Mouse (Mus musculus) heart, embryonic 11.5 days (tissue): ENCODE data around the gene Gm17416. TPM values are rescaled to one million over a fixed set of nuclear protein-coding genes. Genes with fewer than 3 reads are reported as not detected.

ENCODE experiments used
- ATAC-seq: fragments of 200-750 bp; cut with Nextera tagmentation; replicated peaks from 2 replicates; pipeline ENCODE4 v1.8.0; 2017; ENCODE audit warnings: moderate library complexity; ENCODE audit not compliant: insufficient number of reproducible peaks, low FRiP score, low TSS enrichment
- H3K27ac ChIP-seq: fragments of 300-500 bp; sonication (generic); 2 replicates; pipeline ENCODE4 v1.5.1; 2014; ENCODE audit warnings: mild to moderate bottlenecking, low read depth, low read length
- H3K27me3 ChIP-seq: fragments of 300-500 bp; sonication (generic); 2 replicates; pipeline ENCODE4 v1.6.1; 2014; ENCODE audit warnings: mild to moderate bottlenecking, low read length, mixed read lengths; ENCODE audit not compliant: control insufficient read depth, insufficient read depth
- H3K36me3 ChIP-seq: fragments of 300-500 bp; sonication (generic); 2 replicates; pipeline ENCODE4 v1.6.1; 2014; ENCODE audit warnings: mild to moderate bottlenecking, low read length, moderate library complexity, mixed read lengths; ENCODE audit not compliant: control insufficient read depth, insufficient read depth
- H3K4me1 ChIP-seq: fragments of 300-500 bp; sonication (generic); 2 replicates; pipeline ENCODE4 v1.6.1; 2014; ENCODE audit warnings: low read length; ENCODE audit not compliant: control insufficient read depth, insufficient read depth
- H3K4me2 ChIP-seq: fragments of 300-500 bp; sonication (generic); 2 replicates; pipeline ENCODE4 v1.6.1; 2014; ENCODE audit warnings: mild to moderate bottlenecking, moderate library complexity
- H3K4me3 ChIP-seq: fragments of 300-500 bp; sonication (generic); 2 replicates; pipeline ENCODE4 v1.5.1; 2014; ENCODE audit warnings: low read depth, low read length
- H3K9ac ChIP-seq: fragments of 300-500 bp; sonication (generic); 2 replicates; pipeline ENCODE4 v1.6.1; 2014; ENCODE audit warnings: mild to moderate bottlenecking, low read depth, low read length, moderate library complexity
- H3K9me3 ChIP-seq: fragments of 300-500 bp; sonication (generic); replicated peaks from 2 replicates; pipeline ENCODE4 v1.6.1; 2016; ENCODE audit warnings: low read length; ENCODE audit not compliant: control insufficient read depth
- WGBS: fragments of 180-500 bp; shearing (Covaris S2); extraction: QIAGEN DNeasy Blood & Tissue Kit; methylation state at CpG from one replicate; pipeline ENCODE4 v1.1.7; 2014; ENCODE audit not compliant: insufficient replicate concordance; 5-methylcytosine and 5-hydroxymethylcytosine counted together
- polyA plus RNA-seq: library from polyadenylated mRNA; unstranded; fragments of >200 nt; fragmentation: Nextera tagmentation; extraction: Ambion mirVana; gene quantifications from 2 replicates; pipeline ENCODE4 v1.2.1, GENCODE M21; 2014

Gene Gm17416
- polyA plus RNA-seq, 1 experiment from 2014 or later = not detected

DNA sequence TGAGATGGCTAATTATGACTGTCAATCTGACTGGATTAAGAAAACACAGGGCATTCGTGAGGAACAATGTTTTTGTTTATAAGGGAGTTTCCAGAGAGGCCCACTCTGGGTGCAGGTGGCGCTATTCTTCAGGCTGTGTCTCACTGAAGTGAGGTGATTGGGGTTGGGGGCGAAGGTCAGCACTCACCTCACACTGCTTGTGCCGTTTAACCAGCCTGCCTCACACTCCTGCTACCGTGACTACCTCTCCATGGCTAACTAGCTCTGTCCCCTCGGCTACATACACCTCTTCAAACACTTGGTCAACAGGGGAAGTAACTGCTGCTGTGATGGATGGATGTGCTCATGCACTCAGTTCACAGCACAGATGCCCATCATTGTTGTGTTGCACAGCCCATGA, 19.9 kb downstream of the Gm17416 start:
- Histone ChIP-seq H3K9ac (no peak overlapping the region), H3K27ac (no peak overlapping the region), H3K27me3 (no peaks in the 10 kb centered on the region), H3K9me3 (no peaks in the 10 kb centered on the region), H3K4me2 (no peak overlapping the region), H3K36me3 (no peaks in the 10 kb centered on the region), H3K4me1 (no peaks in the 10 kb centered on the region), H3K4me3 (no peak overlapping the region)
- WGBS = 51% methylated on average over 6 of the region's 6 CpGs
- ATAC-seq = no peak

DNA sequence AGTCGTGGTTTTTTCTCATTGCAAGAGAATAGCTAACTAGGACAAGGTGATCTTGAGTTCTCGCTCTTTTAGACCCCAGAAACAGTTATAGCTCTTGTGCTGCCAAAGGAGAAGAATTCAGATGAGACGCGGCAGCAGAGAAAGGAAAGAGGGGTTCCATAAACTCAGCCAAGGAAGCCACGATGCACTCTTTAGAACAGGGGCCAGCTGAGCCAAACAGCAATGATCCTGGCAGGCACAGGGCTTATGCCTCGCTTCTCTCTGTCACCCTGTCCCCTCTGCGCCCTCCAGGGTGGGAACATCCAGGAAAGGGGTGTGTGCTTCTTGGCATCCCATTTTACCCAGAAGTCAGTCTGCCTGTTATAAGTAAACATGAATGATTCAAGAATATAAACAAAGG, 30.2 kb downstream of the Gm17416 start, which contains the start of gene Defb45:
Defb45 (minus strand) TSS at position 101 of the 400 bp plus-strand sequence.
- no peak within 1 kb of the TSS for H3K9ac ChIP-seq
- no peaks in the 10 kb centered on the region for H3K27me3 ChIP-seq
- H3K9me3 ChIP-seq = no peaks in the 10 kb centered on the region
- 59% methylated on average over 7 of the region's 7 CpGs for WGBS
- no peak within 1 kb of the TSS for H3K27ac ChIP-seq
- H3K4me1 ChIP-seq = no peaks in the 10 kb centered on the region
- no peaks in the 10 kb centered on the region for H3K36me3 ChIP-seq
- no peak within 1 kb of the TSS for H3K4me3 ChIP-seq
- ATAC-seq = no peak
- no peak within 1 kb of the TSS for H3K4me2 ChIP-seq

DNA sequence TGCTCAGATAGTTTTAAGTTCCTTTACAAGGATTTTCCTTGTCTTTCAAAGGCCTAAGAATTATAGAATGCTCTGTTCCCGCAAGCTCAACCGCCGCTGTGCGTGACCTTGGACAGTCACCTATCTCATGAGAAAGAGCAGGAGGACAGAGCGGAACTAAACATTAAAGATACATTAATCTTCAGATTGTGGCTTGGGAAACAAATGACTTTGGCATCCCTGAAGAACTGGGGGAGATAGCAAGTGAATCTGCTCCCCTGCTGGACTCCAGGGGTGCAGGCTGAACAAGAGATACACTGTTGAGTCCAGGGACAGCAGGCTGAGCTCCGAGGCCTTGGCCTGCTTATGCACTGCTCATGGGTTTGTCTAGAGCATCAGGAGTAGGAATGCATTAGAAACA, 30.9 kb downstream of the Gm17416 start:
- Histone ChIP-seq H3K4me1 (no peaks in the 10 kb centered on the region), H3K4me3 (no peak overlapping the region), H3K4me2 (no peak overlapping the region), H3K9me3 (no peaks in the 10 kb centered on the region), H3K9ac (no peak overlapping the region), H3K36me3 (no peaks in the 10 kb centered on the region), H3K27ac (no peak overlapping the region), H3K27me3 (no peaks in the 10 kb centered on the region)
- 79% methylated on average over 6 of the region's 6 CpGs for WGBS
- ATAC-seq = no peak

DNA sequence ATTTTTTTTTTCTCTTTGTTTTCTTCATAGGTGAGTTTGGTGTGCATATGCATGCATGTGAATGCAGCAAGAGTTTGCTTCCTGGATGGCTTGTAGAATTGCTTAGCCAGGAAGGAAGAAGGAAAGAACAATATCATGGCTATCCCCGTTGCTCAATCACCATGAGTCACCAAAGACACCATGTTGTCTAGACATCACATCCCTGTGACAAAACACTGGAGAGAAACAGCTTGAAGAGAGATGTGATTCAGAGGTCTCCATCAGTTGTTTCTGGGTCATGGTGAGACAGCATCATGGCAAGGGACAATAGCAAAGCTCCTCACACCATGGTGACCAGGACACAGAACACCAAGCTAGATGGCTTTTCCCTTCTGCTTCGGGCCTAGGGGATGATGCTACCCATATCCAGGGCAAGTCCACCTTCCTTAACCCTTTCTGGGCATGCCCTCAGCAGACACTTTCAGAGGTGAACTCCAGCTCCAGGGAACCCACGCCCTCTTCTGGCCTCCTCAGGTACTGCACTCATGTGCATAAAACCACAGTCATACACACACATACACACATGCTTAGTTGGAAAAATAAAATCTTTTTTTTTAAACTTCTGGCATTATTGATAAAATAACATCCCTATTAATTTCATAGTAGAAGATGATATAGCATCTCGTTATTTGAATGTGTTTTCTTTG, 32.3 kb downstream of the Gm17416 start:
- WGBS = 61% methylated on average over 4 of the region's 4 CpGs
- Histone ChIP-seq H3K9ac (no peak overlapping the region), H3K4me3 (no peak overlapping the region), H3K36me3 (no peaks in the 10 kb centered on the region), H3K27ac (no peak overlapping the region), H3K9me3 (no peaks in the 10 kb centered on the region), H3K27me3 (no peaks in the 10 kb centered on the region), H3K4me1 (no peaks in the 10 kb centered on the region), H3K4me2 (no peak overlapping the region)
- ATAC-seq = no peak

DNA sequence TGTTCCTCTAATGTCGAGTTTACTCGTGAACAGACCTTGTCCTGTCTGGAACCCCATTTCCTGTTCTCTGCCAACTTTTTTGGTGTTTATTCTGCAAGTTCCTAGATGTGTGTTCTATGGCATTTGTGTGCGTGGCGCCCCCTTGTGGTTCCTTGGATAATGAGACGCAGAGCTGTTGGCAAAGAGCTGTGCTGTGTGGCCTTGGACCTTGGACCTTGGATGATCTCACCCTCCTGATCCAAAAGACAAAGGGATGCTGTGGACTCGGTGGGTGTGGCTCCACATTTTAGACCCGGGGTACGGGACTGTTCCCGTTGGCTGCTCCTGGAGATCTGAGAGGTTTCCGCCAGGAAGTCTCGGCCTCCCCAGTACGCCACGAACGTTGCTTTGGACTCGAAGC, 34.9 kb downstream of the Gm17416 start, which contains the start of gene Defb36:
Defb36 (plus strand) TSS at position 271 of the 400 bp plus-strand sequence.
- WGBS = 79% methylated on average over 15 of the region's 15 CpGs
- H3K9me3 ChIP-seq = no peaks in the 10 kb centered on the region; the same call in 1 of the 2 replicates
- ATAC-seq = no peak
- H3K4me1 ChIP-seq = no peaks in the 10 kb centered on the region
- H3K27me3 ChIP-seq = no peaks in the 10 kb centered on the region
- no peaks in the 10 kb centered on the region for H3K36me3 ChIP-seq
- no peak within 1 kb of the TSS for H3K4me2 ChIP-seq
- no peak within 1 kb of the TSS for H3K4me3 ChIP-seq
- no peak within 1 kb of the TSS for H3K9ac ChIP-seq
- no peak within 1 kb of the TSS for H3K27ac ChIP-seq

DNA sequence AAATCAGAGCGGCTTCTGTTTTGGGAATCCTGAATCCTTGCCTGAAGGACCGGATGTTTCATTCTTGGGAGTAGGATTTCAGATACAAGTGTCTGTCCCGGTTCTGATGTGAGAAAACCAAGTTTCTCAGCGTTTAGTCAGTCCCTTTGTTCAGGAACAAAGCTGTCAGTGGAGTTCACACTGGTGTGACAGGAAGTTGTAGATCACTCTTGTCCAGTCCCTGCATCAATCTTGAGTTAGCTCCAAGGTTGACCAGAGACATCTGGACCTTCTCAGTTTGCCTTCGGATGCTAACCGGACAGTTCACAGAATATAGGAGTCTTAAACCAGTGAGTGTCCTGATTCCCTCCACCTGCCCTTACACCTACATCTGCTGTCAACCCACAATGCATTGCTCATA, 38.6 kb downstream of the Gm17416 start:
- 53% methylated on average over 6 of the region's 6 CpGs for WGBS
- H3K4me1 ChIP-seq = no peaks in the 10 kb centered on the region; the same call in 1 of the 2 replicates
- no peaks in the 10 kb centered on the region; the same call in 1 of the 2 replicates for H3K9me3 ChIP-seq
- H3K4me3 ChIP-seq = no peak overlapping the region
- no peak overlapping the region for H3K4me2 ChIP-seq
- H3K36me3 ChIP-seq = no peaks in the 10 kb centered on the region
- H3K9ac ChIP-seq = no peak overlapping the region
- H3K27ac ChIP-seq = no peak overlapping the region
- no peaks in the 10 kb centered on the region for H3K27me3 ChIP-seq
- ATAC-seq = no peak

DNA sequence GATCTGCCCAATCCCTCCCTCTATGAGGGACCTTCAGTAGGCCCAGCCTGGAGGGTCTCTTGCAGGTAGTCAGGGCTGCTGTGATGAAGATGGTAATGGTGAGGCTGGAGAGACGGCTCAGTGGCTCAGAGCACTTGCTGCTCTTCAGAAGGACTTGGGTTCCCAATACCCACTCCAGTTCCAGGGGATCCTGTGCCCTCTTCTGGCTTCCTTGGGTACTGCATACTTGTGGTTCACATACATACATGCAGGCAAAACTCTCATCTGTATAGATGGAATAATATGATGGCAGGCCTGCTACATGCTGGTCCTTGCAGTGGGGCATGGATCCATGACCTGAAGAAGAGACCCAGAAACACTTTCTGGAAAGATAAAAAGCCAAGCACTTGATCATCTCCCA, 39.6 kb downstream of the Gm17416 start:
- H3K27me3 ChIP-seq = no peaks in the 10 kb centered on the region
- H3K4me2 ChIP-seq = no peak overlapping the region
- H3K4me1 ChIP-seq = no peaks in the 10 kb centered on the region; the same call in 1 of the 2 replicates
- no peak overlapping the region for H3K9ac ChIP-seq
- no peak overlapping the region for H3K4me3 ChIP-seq
- no peak for ATAC-seq
- no peak overlapping the region for H3K27ac ChIP-seq
- H3K36me3 ChIP-seq = no peaks in the 10 kb centered on the region
- 68% methylated on average over 1 of the region's 1 CpGs for WGBS
- H3K9me3 ChIP-seq = no peaks in the 10 kb centered on the region; the same call in 1 of the 2 replicates

DNA sequence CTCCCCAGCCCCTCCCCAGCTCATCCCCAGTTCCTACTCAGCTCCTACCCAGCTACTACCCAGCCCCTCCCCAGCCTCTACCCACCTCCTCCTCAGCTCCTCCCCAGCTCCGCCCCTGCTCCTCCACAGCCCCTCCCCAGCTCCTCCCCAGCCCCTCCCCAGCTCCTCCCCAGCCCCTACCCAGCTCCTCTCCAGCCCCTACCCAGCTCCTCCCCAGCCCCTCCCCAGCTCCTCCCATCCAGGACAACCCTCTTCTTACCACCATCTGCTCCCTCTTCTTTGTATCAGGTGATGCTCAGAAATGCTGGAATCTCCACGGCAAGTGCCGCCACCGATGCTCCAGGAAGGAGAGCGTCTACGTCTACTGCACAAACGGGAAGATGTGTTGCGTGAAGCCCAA, 43.1 kb downstream of the Gm17416 start:
- WGBS = 21% methylated on average over 7 of the region's 8 CpGs
- no peak overlapping the region for H3K27ac ChIP-seq
- ATAC-seq = 0 out of 2 replicates have a peak, but pooled peaks have one; percentile 39
- no peak overlapping the region for H3K4me2 ChIP-seq
- no peaks in the 10 kb centered on the region; the same call in 1 of the 2 replicates for H3K9me3 ChIP-seq
- H3K4me3 ChIP-seq = no peak overlapping the region
- no peak overlapping the region for H3K9ac ChIP-seq
- H3K27me3 ChIP-seq = no peaks in the 10 kb centered on the region
- H3K36me3 ChIP-seq = no peaks in the 10 kb centered on the region
- no peaks in the 10 kb centered on the region; the same call in 1 of the 2 replicates for H3K4me1 ChIP-seq

DNA sequence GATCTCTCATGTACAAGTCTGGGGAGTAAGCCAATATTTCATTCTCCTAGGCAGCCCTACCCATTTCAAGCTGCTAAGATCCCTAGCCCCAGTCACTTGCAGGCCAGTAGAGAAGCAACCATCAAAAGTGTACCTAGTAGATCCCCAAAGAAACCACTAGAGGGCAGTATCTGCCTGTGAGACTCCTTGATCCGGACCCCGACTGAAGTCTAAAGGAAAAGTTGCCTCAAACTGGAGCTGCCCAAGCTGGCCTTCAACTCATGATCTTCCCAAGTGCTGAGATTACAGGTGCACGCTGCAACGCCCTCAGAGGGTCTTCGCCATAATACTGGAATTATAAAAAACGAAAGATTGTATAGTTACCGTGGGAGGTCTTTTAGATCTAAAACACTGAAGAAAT, 46.4 kb downstream of the Gm17416 start:
- no peaks in the 10 kb centered on the region for H3K27me3 ChIP-seq
- no peaks in the 10 kb centered on the region for H3K36me3 ChIP-seq
- no peak overlapping the region for H3K27ac ChIP-seq
- ATAC-seq = no peak; the same call in 1 of the 2 replicates
- H3K4me2 ChIP-seq = no peak overlapping the region
- no peak overlapping the region for H3K9ac ChIP-seq
- WGBS = 8% methylated on average over 7 of the region's 7 CpGs
- no peak overlapping the region for H3K4me3 ChIP-seq
- no peaks in the 10 kb centered on the region for H3K9me3 ChIP-seq
- no peaks in the 10 kb centered on the region; the same call in 1 of the 2 replicates for H3K4me1 ChIP-seq
